Mouse (Mus musculus): ENCODE data around the gene Abhd6.
"Not testable (repeated sequence)": the region's sequence is repeated elsewhere in the genome, so short reads cannot be mapped to it uniquely, and the experiment has no call there.

The Abhd6 gene

GRCm38 (mm10) chr14:7997255-7997696 lies 5.4 kb upstream of the Abhd6 start:
- DNase-seq (ENCODE audit: low read depth in 2 of 2, low spot score in 2 of 2): peak; percentile 91 to 94

- no peak for DNase-seq (ENCODE audit: low read depth in 2 of 2, low spot score in 2 of 2)
Measured at GRCm38 (mm10) chr14:7999030-7999429, 3.7 kb upstream of the Abhd6 start.

GRCm38 (mm10) chr14:7999435-7999834 lies 3.3 kb upstream of the Abhd6 start:
- no peak for DNase-seq (ENCODE audit: low read depth in 2 of 2, low spot score in 2 of 2)

- no peak for DNase-seq (ENCODE audit: low read depth in 2 of 2, low spot score in 2 of 2)
Measured at GRCm38 (mm10) chr14:8000247-8000646, 2.5 kb upstream of the Abhd6 start.

GRCm38 (mm10) chr14:8000831-8001685 lies 1.6 kb upstream of the Abhd6 start:
- no peak for DNase-seq (ENCODE audit: low read depth in 2 of 2, low spot score in 2 of 2)

- DNase-seq (ENCODE audit: low read depth in 2 of 2, low spot score in 2 of 2): no peak
Measured at GRCm38 (mm10) chr14:8003093-8003670, 480 bp downstream of the Abhd6 start.

- DNase-seq (ENCODE audit: low read depth in 2 of 2, low spot score in 2 of 2): no peak
Measured at GRCm38 (mm10) chr14:8003727-8004670, 1.3 kb downstream of the Abhd6 start.

GRCm38 (mm10) chr14:8006061-8006460 lies 3.4 kb downstream of the Abhd6 start:
- DNase-seq (ENCODE audit: low read depth in 2 of 2, low spot score in 2 of 2): not testable (repeated sequence)

GRCm38 (mm10) chr14:8007084-8007483 lies 4.4 kb downstream of the Abhd6 start:
- no peak for DNase-seq (ENCODE audit: low read depth in 2 of 2, low spot score in 2 of 2)

- DNase-seq (ENCODE audit: low read depth in 2 of 2, low spot score in 2 of 2): no peak
Measured at GRCm38 (mm10) chr14:8007486-8007885, 4.8 kb downstream of the Abhd6 start.

- no peak for DNase-seq (ENCODE audit: low read depth in 2 of 2, low spot score in 2 of 2)
Measured at GRCm38 (mm10) chr14:8007923-8008322, 5.2 kb downstream of the Abhd6 start.

- DNase-seq (ENCODE audit: low read depth in 2 of 2, low spot score in 2 of 2): no peak
Measured at GRCm38 (mm10) chr14:8011297-8011696, 8.6 kb downstream of the Abhd6 start.

- DNase-seq (ENCODE audit: low read depth in 2 of 2, low spot score in 2 of 2): no peak
Measured at GRCm38 (mm10) chr14:8011938-8012337, 9.2 kb downstream of the Abhd6 start.

- no peak for DNase-seq (ENCODE audit: low read depth in 2 of 2, low spot score in 2 of 2)
Measured at GRCm38 (mm10) chr14:8015756-8016155, 13.1 kb downstream of the Abhd6 start.

- DNase-seq (ENCODE audit: low read depth in 2 of 2, low spot score in 2 of 2): no peak
Measured at GRCm38 (mm10) chr14:8016276-8016675, 13.6 kb downstream of the Abhd6 start.

GRCm38 (mm10) chr14:8016951-8017350 lies 14.2 kb downstream of the Abhd6 start:
- no peak for DNase-seq (ENCODE audit: low read depth in 2 of 2, low spot score in 2 of 2)

- no peak for DNase-seq (ENCODE audit: low read depth in 2 of 2, low spot score in 2 of 2)
Measured at GRCm38 (mm10) chr14:8020011-8020410, 17.3 kb downstream of the Abhd6 start.

- DNase-seq (ENCODE audit: low read depth in 2 of 2, low spot score in 2 of 2): no peak
Measured at GRCm38 (mm10) chr14:8020546-8020945, 17.8 kb downstream of the Abhd6 start.

GRCm38 (mm10) chr14:8024469-8024868 lies 21.8 kb downstream of the Abhd6 start:
- DNase-seq (ENCODE audit: low read depth in 2 of 2, low spot score in 2 of 2): no peak

GRCm38 (mm10) chr14:8024936-8025335 lies 22.2 kb downstream of the Abhd6 start:
- no peak for DNase-seq (ENCODE audit: low read depth in 2 of 2, low spot score in 2 of 2)

GRCm38 (mm10) chr14:8026769-8027531 lies 24.2 kb downstream of the Abhd6 start:
- no peak for DNase-seq (ENCODE audit: low read depth in 2 of 2, low spot score in 2 of 2)
